Mouse (Mus musculus) ES-E14 (cell line): ENCODE data around the gene Slpi.

ENCODE experiments used
- HCFC1 ChIP-seq: IDR thresholded peaks from 2 replicates; pipeline ENCODE4 v1.6.1; 2012; ENCODE audit warnings: low read length, inconsistent platforms, borderline replicate concordance; ENCODE audit not compliant: insufficient read depth
- MAFK ChIP-seq: IDR thresholded peaks from 2 replicates; pipeline ENCODE4 v1.6.1; 2014; ENCODE audit warnings: mild to moderate bottlenecking, low read depth, low read length, inconsistent platforms; ENCODE audit not compliant: insufficient read depth
- ZNF384 ChIP-seq: IDR thresholded peaks from 2 replicates; pipeline ENCODE4 v1.6.1; 2012; ENCODE audit warnings: low read depth, low read length, inconsistent platforms

GRCm38 (mm10) chr2:164353356-164353755, 35.5 kb downstream of the Slpi start:
- TF ChIP-seq ZNF384 = no peak
- no peak for TF ChIP-seq MAFK
- TF ChIP-seq HCFC1 = no peak
